Mouse (Mus musculus) cerebellum, postnatal 36 days (tissue): ENCODE results near the gene Sgsm2.
A peak's percentile ranks its signal among the peaks of the same experiment; 100 is the strongest.
"Not testable (repeated sequence)": the region's sequence is repeated elsewhere in the genome, so short reads cannot be mapped to it uniquely, and the experiment has no call there.

Experiments used
- DNase-seq, 2 experiments: peaks; one replicate each; pipeline ENCODE4 v3.0.0; 2021 to 2022; ENCODE audit warnings: mixed read lengths in 2 of 2

Gene Sgsm2

GRCm38 (mm10) chr11:74827791-74828403 lies 69.0 kb downstream of the Sgsm2 start:
- DNase-seq, result no peak

- no peak for DNase-seq
Observed at GRCm38 (mm10) chr11:74826702-74827101, 70.2 kb downstream of the Sgsm2 start.

- no peak for DNase-seq
Observed at GRCm38 (mm10) chr11:74826151-74826550, 70.7 kb downstream of the Sgsm2 start.

- no peak for DNase-seq
Observed at GRCm38 (mm10) chr11:74822746-74823440, 74.0 kb downstream of the Sgsm2 start.

- DNase-seq, result peak in 1 of 2 experiments; percentile 21
Observed at GRCm38 (mm10) chr11:74821463-74821862, 75.4 kb downstream of the Sgsm2 start.

- no peak for DNase-seq
Observed at GRCm38 (mm10) chr11:74820921-74821320, 75.9 kb downstream of the Sgsm2 start.

- no peak for DNase-seq
Observed at GRCm38 (mm10) chr11:74815795-74816194, 81.1 kb downstream of the Sgsm2 start.

GRCm38 (mm10) chr11:74811538-74811937 lies 85.3 kb downstream of the Sgsm2 start:
- no peak for DNase-seq

GRCm38 (mm10) chr11:74811027-74811426 lies 85.8 kb downstream of the Sgsm2 start:
- not testable (repeated sequence) for DNase-seq

GRCm38 (mm10) chr11:74810134-74810533 lies 86.7 kb downstream of the Sgsm2 start:
- DNase-seq, result no peak

- DNase-seq, result no peak
Observed at GRCm38 (mm10) chr11:74808251-74808853, 88.5 kb downstream of the Sgsm2 start.

- DNase-seq, result no peak
Observed at GRCm38 (mm10) chr11:74807246-74807882, 89.5 kb downstream of the Sgsm2 start.

GRCm38 (mm10) chr11:74804081-74804627 lies 92.7 kb downstream of the Sgsm2 start:
- DNase-seq, result no peak

- no peak for DNase-seq
Observed at GRCm38 (mm10) chr11:74800658-74801057, 96.2 kb downstream of the Sgsm2 start.
